8 mouse cellular contexts compared by ENCODE assay signal in genomic region chr9:30896752-30897151, GRCm38 (mm10). TPM values are rescaled to one million over a fixed set of nuclear protein-coding genes. Genes with fewer than 3 reads are reported as not detected.
A peak's percentile ranks its signal among the peaks of the same experiment; 100 is the strongest.
DNase-seq lines count a peak whose midpoint lies in the region; ATAC-seq and TF ChIP-seq lines count a peak whose summit lies in the region.

No protein-coding gene starts in this region.

- H3K9me3 ChIP-seq in intestine, embryonic 16.5 days (ENCODE audit: control insufficient read depth, low read length): no peaks in the 10 kb centered on the region
- H3K9me3 ChIP-seq in lung, postnatal 0 days (ENCODE audit: low read length): no peaks in the 10 kb centered on the region
- no peaks in the 10 kb centered on the region for H3K9me3 ChIP-seq in stomach, postnatal 0 days (ENCODE audit: control insufficient read depth, low read length)

- H3K9ac ChIP-seq in intestine, embryonic 16.5 days (ENCODE audit: low read depth, low read length): no peak overlapping the region
- no peak overlapping the region for H3K9ac ChIP-seq in lung, postnatal 0 days (replicated peaks; ENCODE audit: low read depth)
- H3K9ac ChIP-seq in stomach, postnatal 0 days (ENCODE audit: low read length): no peak overlapping the region

- ATAC-seq in frontal cortex, adult (ENCODE audit: low TSS enrichment): no peak
- ATAC-seq in intestine, embryonic 16.5 days: peak; percentile 74
- ATAC-seq in lung, postnatal 0 days: peak; percentile 78
- ATAC-seq in stomach, postnatal 0 days (ENCODE audit: low FRiP score, low TSS enrichment): peak; percentile 90
- no peak for ATAC-seq in megakaryocyte-erythroid progenitor cell, adult 5-6 weeks (replicated peaks; ENCODE audit: low FRiP score, low TSS enrichment, poor library complexity, severe bottlenecking)

- H3K27me3 ChIP-seq in intestine, embryonic 16.5 days (replicated peaks; ENCODE audit: control insufficient read depth, insufficient read depth, low read length): no peaks in the 10 kb centered on the region
- H3K27me3 ChIP-seq in lung, postnatal 0 days (replicated peaks; ENCODE audit: insufficient read depth, low read length): no peaks in the 10 kb centered on the region
- H3K27me3 ChIP-seq in stomach, postnatal 0 days (ENCODE audit: control insufficient read depth, insufficient read depth, low read length): no peaks in the 10 kb centered on the region

- no peak for TF ChIP-seq EP300 in lung, postnatal 0 days (IDR thresholded peaks at IDR 0.05)
- TF ChIP-seq EP300 in stomach, postnatal 0 days (optimal IDR thresholded peaks at IDR 0.05): no peak

- peak; percentile 32 to 39 for DNase-seq in frontal cortex, postnatal 10 days (ENCODE audit: low spot score in 2 of 2)
- peak; percentile 85 to 91 for DNase-seq in adrenal gland, adult 18-20 months (ENCODE audit: low spot score in 2 of 2)
- DNase-seq in gastrocnemius, adult 18-20 months (ENCODE audit: low spot score): peak; percentile 72
- DNase-seq in lung, postnatal 0 days (ENCODE audit: low spot score): peak; percentile 67
- peak; percentile 92 for DNase-seq in stomach, postnatal 0 days (ENCODE audit: low spot score)

- WGBS in intestine, embryonic 16.5 days: 70% methylated on average over 5 of the region's 5 CpGs
- 44% methylated on average over 5 of the region's 5 CpGs for WGBS in lung, postnatal 0 days
- WGBS in stomach, postnatal 0 days: 42% methylated on average over 5 of the region's 5 CpGs

- no peak for TF ChIP-seq CTCF in lung, postnatal 0 days (IDR thresholded peaks at IDR 0.05)
- no peak for TF ChIP-seq CTCF in stomach, postnatal 0 days (IDR thresholded peaks at IDR 0.05; ENCODE audit: low read depth)

- H3K4me1 ChIP-seq in intestine, embryonic 16.5 days (ENCODE audit: control insufficient read depth, insufficient read depth, low read length): no peaks in the 10 kb centered on the region
- H3K4me1 ChIP-seq in lung, postnatal 0 days (ENCODE audit: insufficient read depth, low read depth, low read length): no peaks in the 10 kb centered on the region
- H3K4me1 ChIP-seq in stomach, postnatal 0 days (replicated peaks; ENCODE audit: control insufficient read depth, insufficient read depth): 0 out of 2 replicates have a peak, but pooled peaks cover 3% of the 10 kb centered on the region

- 0 out of 2 replicates have a peak, but pooled peaks cover 4% of the 10 kb centered on the region for H3K36me3 ChIP-seq in intestine, embryonic 16.5 days (ENCODE audit: control insufficient read depth, insufficient read depth, low read length)
- no peaks in the 10 kb centered on the region for H3K36me3 ChIP-seq in lung, postnatal 0 days (ENCODE audit: insufficient read depth, low read length)
- 0 out of 2 replicates have a peak, but pooled peaks cover 5% of the 10 kb centered on the region for H3K36me3 ChIP-seq in stomach, postnatal 0 days (ENCODE audit: control insufficient read depth, insufficient read depth, low read length)

- no peak overlapping the region for H3K27ac ChIP-seq in intestine, embryonic 16.5 days (ENCODE audit: low read length)
- no peak overlapping the region for H3K27ac ChIP-seq in lung, postnatal 0 days (ENCODE audit: low read length)
- peak overlapping the region; percentile 77 for H3K27ac ChIP-seq in stomach, postnatal 0 days (replicated peaks)

- no peak overlapping the region for H3K4me3 ChIP-seq in intestine, embryonic 16.5 days (ENCODE audit: low read length)
- no peak overlapping the region for H3K4me3 ChIP-seq in lung, postnatal 0 days (ENCODE audit: low read depth, low read length)
- H3K4me3 ChIP-seq in stomach, postnatal 0 days (ENCODE audit: low read depth, low read length): no peak overlapping the region

- no peak overlapping the region for H3K4me2 ChIP-seq in intestine, embryonic 16.5 days (ENCODE audit: low read depth, low read length)
- no peak overlapping the region for H3K4me2 ChIP-seq in lung, postnatal 0 days (replicated peaks; ENCODE audit: low read depth, low read length)
- no peak overlapping the region for H3K4me2 ChIP-seq in stomach, postnatal 0 days (replicated peaks; ENCODE audit: low read depth)

RNA-seq across cellular contexts. Expression of gene Adamts15, which starts 25.5 kb away (rescaled TPM):
- total RNA-seq in adrenal gland, adult 18-20 months (2021): 1 to 10 TPM; 4.0 to 5.8 TPM
- 1 to 10 TPM; 1.3 to 3.4 TPM for total RNA-seq in gastrocnemius, adult 18-20 months (2021)
- polyA plus RNA-seq in intestine, embryonic 16.5 days (2015; fragmentation: Nextera tagmentation; extraction: Ambion mirVana): 3.8 TPM in 2 replicates
- 8.7 and 10.2 TPM in 2 replicates for polyA plus RNA-seq in lung, postnatal 0 days (2015; fragmentation: Nextera tagmentation; extraction: Ambion mirVana)
- polyA plus RNA-seq in stomach, postnatal 0 days (2015; fragmentation: Nextera tagmentation; extraction: Ambion mirVana): 1.9 and 2.6 TPM in 2 replicates
- total RNA-seq in megakaryocyte-erythroid progenitor cell, adult 5-6 weeks (2014; fragmentation: Nextera tagmentation): 0.20 TPM in 1 of 2 replicates, not detected in the other
- not detected in 2 replicates for total RNA-seq in megakaryocyte-erythroid progenitor cell, adult 5-6 weeks (2017)

RNA-seq across cellular contexts. Expression of gene Adamts8, which starts 45.6 kb away (rescaled TPM):
- total RNA-seq in adrenal gland, adult 18-20 months (2021): under 1 TPM; 0.16 to 0.23 TPM
- 1 to 10 TPM; 1.1 to 3.7 TPM for total RNA-seq in gastrocnemius, adult 18-20 months (2021)
- 6.8 and 7.9 TPM in 2 replicates for polyA plus RNA-seq in intestine, embryonic 16.5 days (2015; fragmentation: Nextera tagmentation; extraction: Ambion mirVana)
- polyA plus RNA-seq in lung, postnatal 0 days (2015; fragmentation: Nextera tagmentation; extraction: Ambion mirVana): 10.5 and 10.7 TPM in 2 replicates
- 7.8 and 8.8 TPM in 2 replicates for polyA plus RNA-seq in stomach, postnatal 0 days (2015; fragmentation: Nextera tagmentation; extraction: Ambion mirVana)
- total RNA-seq in megakaryocyte-erythroid progenitor cell, adult 5-6 weeks (2014; fragmentation: Nextera tagmentation): not detected in 2 replicates
- not detected in 2 replicates for total RNA-seq in megakaryocyte-erythroid progenitor cell, adult 5-6 weeks (2017)

Comparison
In these comparisons a context has a peak if more than half of its experiments do, and no peak if none do; other contexts are left out.
1. DNase-seq: peak in every context shown above with its lines; median percentile 92 in stomach, postnatal 0 days; 88 in adrenal gland, adult 18-20 months; 72 in gastrocnemius, adult 18-20 months; 67 in lung, postnatal 0 days; 36 in frontal cortex, postnatal 10 days.
2. ATAC-seq: peak in intestine, embryonic 16.5 days (single experiment), lung, postnatal 0 days (single experiment) and stomach, postnatal 0 days (single experiment); none in frontal cortex, adult (single experiment) and megakaryocyte-erythroid progenitor cell, adult 5-6 weeks (single experiment).